Comparison of ENCODE assay signal across 7 mouse cellular contexts in the genomic region with DNA sequence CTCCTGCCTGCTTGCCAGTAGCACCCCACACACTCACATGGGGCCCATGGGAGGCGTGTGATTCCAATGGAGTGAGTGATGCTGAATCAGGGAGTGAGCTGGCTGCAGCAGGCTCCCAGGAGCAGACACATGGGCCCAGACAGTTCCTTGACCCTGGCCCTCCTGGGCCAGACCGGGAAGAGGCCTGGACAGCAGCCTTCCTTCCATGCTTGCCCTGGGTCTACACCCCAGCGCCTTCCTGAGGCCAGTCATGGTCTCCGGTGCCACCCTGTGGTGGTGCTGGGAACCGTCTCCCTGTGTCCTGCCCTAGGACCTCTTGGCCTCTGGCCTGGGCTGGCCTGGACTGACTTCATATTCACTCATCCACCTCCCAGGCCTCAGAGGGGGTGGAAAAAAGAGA. TPM values are rescaled to one million over a fixed set of nuclear protein-coding genes. Genes with fewer than 3 reads are reported as not detected.
DNase-seq lines count a peak whose midpoint lies in the region; ATAC-seq and TF ChIP-seq lines count a peak whose summit lies in the region.

No protein-coding gene starts in this region.

- peaks cover 33% of the 10 kb centered on the region for H3K36me3 ChIP-seq in forebrain, postnatal 0 days (ENCODE audit: insufficient read depth)
- peaks cover 67% of the 10 kb centered on the region for H3K36me3 ChIP-seq in hindbrain, embryonic 13.5 days

- H3K9me3 ChIP-seq in forebrain, postnatal 0 days (ENCODE audit: low read length): no peaks in the 10 kb centered on the region
- no peaks in the 10 kb centered on the region for H3K9me3 ChIP-seq in hindbrain, embryonic 13.5 days

- H3K27ac ChIP-seq in forebrain, postnatal 0 days (ENCODE audit: low read depth, low read length): no peak overlapping the region
- H3K27ac ChIP-seq in hindbrain, embryonic 13.5 days: no peak overlapping the region

- 35% methylated on average over 5 of the region's 5 CpGs for WGBS in forebrain, postnatal 0 days
- WGBS in hindbrain, embryonic 13.5 days: 33% methylated on average over 5 of the region's 5 CpGs

- no peak overlapping the region for H3K4me2 ChIP-seq in forebrain, postnatal 0 days (ENCODE audit: low read depth)
- no peak overlapping the region for H3K4me2 ChIP-seq in hindbrain, embryonic 13.5 days

- ATAC-seq in forebrain, postnatal 0 days: peak; percentile 34
- ATAC-seq in hindbrain, embryonic 13.5 days (ENCODE audit: low FRiP score): 0 out of 2 replicates have a peak, but pooled peaks have one; percentile 23
- peak; percentile 81 for ATAC-seq in megakaryocyte progenitor cell, adult 5-6 weeks (replicated peaks; ENCODE audit: poor library complexity)

- H3K4me3 ChIP-seq in forebrain, postnatal 0 days (ENCODE audit: low read depth, low read length): no peak overlapping the region
- H3K4me3 ChIP-seq in hindbrain, embryonic 13.5 days: no peak overlapping the region

- H3K9ac ChIP-seq in forebrain, postnatal 0 days: no peak overlapping the region
- H3K9ac ChIP-seq in hindbrain, embryonic 13.5 days: 0 out of 2 replicates have a peak overlapping the region, but pooled peaks have one; percentile 19

- no peaks in the 10 kb centered on the region for H3K27me3 ChIP-seq in forebrain, postnatal 0 days (ENCODE audit: insufficient read depth, low read length)
- no peaks in the 10 kb centered on the region for H3K27me3 ChIP-seq in hindbrain, embryonic 13.5 days

- peak; percentile 31 for DNase-seq in WW6 (ENCODE audit: low read depth, low spot score)
- DNase-seq in cerebellum, adult 11-12 months: peak; percentile 63
- peak; percentile 29 for DNase-seq in forebrain, postnatal 0 days
- DNase-seq in layer of hippocampus, postnatal 36 days: peak; percentile 56 to 65
- DNase-seq in spleen, postnatal 10 days (ENCODE audit: low spot score in 2 of 2): peak; percentile 12 to 63

- no peaks in the 10 kb centered on the region for H3K4me1 ChIP-seq in forebrain, postnatal 0 days (ENCODE audit: insufficient read depth)
- peaks cover 30% of the 10 kb centered on the region for H3K4me1 ChIP-seq in hindbrain, embryonic 13.5 days (replicated peaks)

- TF ChIP-seq CTCF in forebrain, postnatal 0 days (IDR thresholded peaks at IDR 0.05; ENCODE audit: low read depth): peak; percentile 79

RNA-seq across cellular contexts. Expression of gene Nectin1, which starts 58.1 kb away (rescaled TPM):
- 29.5 and 43.7 TPM in 2 replicates for total RNA-seq in forebrain, postnatal 0 days (2014; rRNA removed)
- 7.2 and 11.8 TPM in 2 replicates for polyA plus RNA-seq in forebrain, postnatal 0 days (2015; fragmentation: Nextera tagmentation; extraction: Ambion mirVana)
- 13.6 and 13.8 TPM in 2 replicates for polyA plus RNA-seq in hindbrain, embryonic 13.5 days (2015; fragmentation: Nextera tagmentation; extraction: Ambion mirVana)
- total RNA-seq in layer of hippocampus, postnatal 36 days (2021): 10 to 100 TPM; 73.5 to 75.3 TPM
- 1.7 and 2.0 TPM in 2 replicates for total RNA-seq in megakaryocyte progenitor cell, adult 5-6 weeks (2015)
- 0.08 and 0.54 TPM in 2 replicates for total RNA-seq in megakaryocyte progenitor cell, adult 5-6 weeks (2017)

Comparison
In these comparisons a context has a peak if more than half of its experiments do, and no peak if none do; other contexts are left out.
1. ATAC-seq: peak in every context shown above with its lines; median percentile 81 in megakaryocyte progenitor cell, adult 5-6 weeks; 34 in forebrain, postnatal 0 days; 23 in hindbrain, embryonic 13.5 days.